Mouse (Mus musculus): ENCODE measurements around the gene Omt2b.

DNA sequence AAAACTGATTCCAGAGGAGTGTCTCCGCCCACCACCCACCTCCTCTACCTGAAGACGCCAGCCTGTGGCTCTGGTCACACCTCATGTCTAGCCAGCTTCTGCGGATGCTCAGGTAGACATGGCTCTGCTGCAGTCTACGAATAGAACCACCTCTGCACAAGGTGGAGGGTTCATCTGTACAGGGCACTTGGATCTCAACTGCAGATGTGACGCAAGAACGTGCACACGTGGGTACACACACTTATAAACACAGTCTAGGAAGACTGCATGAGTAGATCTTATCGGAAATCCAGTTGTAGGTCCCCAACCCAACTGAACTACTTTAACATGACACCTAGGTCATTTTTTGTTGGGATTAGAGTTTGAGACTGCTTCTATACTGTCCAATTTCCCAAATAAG, 28.2 kb downstream of the Omt2b start, which contains the start of gene Gsta2:
- TF ChIP-seq CTCF (IDR thresholded peaks at IDR 0.05; ENCODE audit: borderline replicate concordance, insufficient read depth, low read length) (no peak), POLR2A (IDR thresholded peaks at IDR 0.05; ENCODE audit: low read depth, low read length) (no peak)

Data from embryonic fibroblast, embryonic 13.5 days (primary cell).